Mouse (Mus musculus) heart, postnatal 4 days (tissue): ENCODE results near the gene Atp5j2. TPM values are rescaled to one million over a fixed set of nuclear protein-coding genes. Genes with fewer than 3 reads are reported as not detected.

Experiments
- total RNA-seq, 2 experiments: library from RNA; stranded (reverse); gene quantifications; 2 replicates each; pipeline ENCODE4 v1.2.3; 2021

The Atp5j2 gene
- total RNA-seq, 2 experiments from 2014 or later: 760 to 785 TPM

Other genes with a start within 250 kb of the Atp5j2 start
- gene Smurf1, start 226.2 kb downstream of the Atp5j2 start, total RNA-seq: 10 to 100 TPM; 34.0 to 36.3 TPM
- gene Gm4871, start 159.3 kb downstream of the Atp5j2 start, total RNA-seq: not detected
- not detected for gene 1700018F24Rik, start 149.1 kb downstream of the Atp5j2 start, total RNA-seq
- 10 to 100 TPM; 71.9 to 78.2 TPM for gene Arpc1a, start 108.2 kb downstream of the Atp5j2 start, total RNA-seq
- not detected for gene Kpna7, start 108.0 kb downstream of the Atp5j2 start, total RNA-seq
- gene Arpc1b, start 77.8 kb downstream of the Atp5j2 start, total RNA-seq: 100 to 1,000 TPM; 123 to 125 TPM
- gene Pdap1, start 51.8 kb downstream of the Atp5j2 start, total RNA-seq: 10 to 100 TPM; 67.6 to 67.7 TPM
- gene Bud31, start 51.7 kb downstream of the Atp5j2 start, total RNA-seq: 10 to 100 TPM; 82.7 to 88.9 TPM
- 10 to 100 TPM; 18.6 to 21.7 TPM for gene Ptcd1, start 25.0 kb downstream of the Atp5j2 start, total RNA-seq
- 10 to 100 TPM; 16.6 to 17.5 TPM for gene Cpsf4, start 24.8 kb downstream of the Atp5j2 start, total RNA-seq
- gene Zkscan14, start 9.8 kb upstream of the Atp5j2 start, total RNA-seq: 1 to 10 TPM; 4.1 to 4.6 TPM
- gene Zkscan5, start 12.5 kb upstream of the Atp5j2 start, total RNA-seq: 10 to 100 TPM; 16.5 to 17.7 TPM
- 10 to 100 TPM; 31.7 to 33.7 TPM for gene Zfp655, start 39.7 kb upstream of the Atp5j2 start, total RNA-seq
- 10 to 100 TPM; 15.4 to 15.9 TPM for gene Zscan25, start 88.4 kb upstream of the Atp5j2 start, total RNA-seq
- gene Cyp3a57, start 153.2 kb upstream of the Atp5j2 start, total RNA-seq: not detected